Mouse (Mus musculus): ENCODE results near the gene 1700029I15Rik. TPM values are rescaled to one million over a fixed set of nuclear protein-coding genes. Genes with fewer than 3 reads are reported as not detected.

1700029I15Rik gene
- polyA plus RNA-seq (2012): 0.23 and 0.41 TPM in 2 replicates

- TF ChIP-seq TAL1 (IDR thresholded peaks at IDR 0.05; ENCODE audit: low read length) (no peak), GATA1 (IDR thresholded peaks at IDR 0.05; ENCODE audit: low read length) (no peak)
- Histone ChIP-seq H3K4me3 (replicated peaks) (no peak within 1 kb of the TSS), H3K4me1 (ENCODE audit: control insufficient read depth) (peaks cover 15% of the 10 kb centered on the region), H3K27me3 (ENCODE audit: control insufficient read depth) (peaks cover 7% of the 10 kb centered on the region), H3K36me3 (ENCODE audit: control insufficient read depth) (peaks cover 67% of the 10 kb centered on the region), H3K9me3 (ENCODE audit: control insufficient read depth, low read length) (no peaks in the 10 kb centered on the region)
Observed at GRCm38 (mm10) chr2:92381901-92382588, at the start of gene 1700029I15Rik. Gene 1700029I15Rik, plus strand, starts transcription at chr2:92382538.

DNA sequence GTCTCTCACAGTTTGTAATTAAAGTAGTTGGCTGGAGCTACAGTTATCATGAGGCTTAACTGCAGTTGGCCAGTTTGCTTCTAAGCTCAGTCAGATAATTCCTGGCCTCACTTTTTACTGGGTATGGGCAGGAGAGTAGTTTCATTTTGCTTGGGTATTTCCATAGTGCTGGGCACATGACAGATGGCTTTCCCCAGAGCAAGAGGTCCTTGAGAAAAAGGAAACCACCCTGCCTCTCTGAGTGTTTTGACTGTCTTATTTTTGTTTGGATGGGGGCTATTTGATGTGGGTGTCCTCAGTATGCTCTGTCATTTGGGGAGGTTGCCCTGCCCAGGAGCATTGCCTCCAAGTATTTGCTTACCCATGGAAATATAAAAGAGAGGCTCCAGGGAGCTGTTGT, 39.9 kb upstream of the 1700029I15Rik start:
- TF ChIP-seq GATA1 (IDR thresholded peaks at IDR 0.05; ENCODE audit: low read length) (no peak), TAL1 (IDR thresholded peaks at IDR 0.05; ENCODE audit: low read length) (no peak)
- Histone ChIP-seq H3K4me1 (ENCODE audit: control insufficient read depth) (no peaks in the 10 kb centered on the region), H3K36me3 (ENCODE audit: control insufficient read depth) (no peaks in the 10 kb centered on the region), H3K27me3 (ENCODE audit: control insufficient read depth) (no peaks in the 10 kb centered on the region), H3K4me3 (replicated peaks) (no peak overlapping the region), H3K9me3 (ENCODE audit: control insufficient read depth, low read length) (no peaks in the 10 kb centered on the region)

DNA sequence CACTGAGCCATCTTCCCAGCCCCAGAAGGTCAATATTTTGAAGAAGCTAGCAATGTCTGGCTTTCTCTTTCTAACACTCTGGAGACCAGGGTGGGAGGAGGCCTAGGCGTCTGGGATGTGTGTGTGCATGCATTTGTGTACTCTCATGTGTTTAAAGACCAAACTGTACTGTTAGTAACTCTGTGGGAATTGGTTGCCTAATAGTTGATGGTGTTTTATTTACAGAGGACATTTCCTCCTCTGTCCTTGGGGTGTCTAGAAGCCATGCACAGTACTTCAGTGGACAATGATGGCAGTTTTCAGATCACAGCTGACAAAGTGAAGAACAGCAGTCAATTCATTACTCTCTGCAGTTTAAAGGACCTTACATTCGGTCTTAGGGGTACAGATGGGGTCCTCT, 35.1 kb upstream of the 1700029I15Rik start:
- H3K4me3 ChIP-seq (replicated peaks): no peak overlapping the region
- no peaks in the 10 kb centered on the region for H3K27me3 ChIP-seq (ENCODE audit: control insufficient read depth)
- H3K9me3 ChIP-seq (ENCODE audit: control insufficient read depth, low read length): no peaks in the 10 kb centered on the region
- no peaks in the 10 kb centered on the region; the same call in 1 of the 2 replicates for H3K36me3 ChIP-seq (ENCODE audit: control insufficient read depth)
- H3K4me1 ChIP-seq (ENCODE audit: control insufficient read depth): no peaks in the 10 kb centered on the region
- no peak for TF ChIP-seq TAL1 (IDR thresholded peaks at IDR 0.05; ENCODE audit: low read length)
- no peak for TF ChIP-seq GATA1 (IDR thresholded peaks at IDR 0.05; ENCODE audit: low read length)

DNA sequence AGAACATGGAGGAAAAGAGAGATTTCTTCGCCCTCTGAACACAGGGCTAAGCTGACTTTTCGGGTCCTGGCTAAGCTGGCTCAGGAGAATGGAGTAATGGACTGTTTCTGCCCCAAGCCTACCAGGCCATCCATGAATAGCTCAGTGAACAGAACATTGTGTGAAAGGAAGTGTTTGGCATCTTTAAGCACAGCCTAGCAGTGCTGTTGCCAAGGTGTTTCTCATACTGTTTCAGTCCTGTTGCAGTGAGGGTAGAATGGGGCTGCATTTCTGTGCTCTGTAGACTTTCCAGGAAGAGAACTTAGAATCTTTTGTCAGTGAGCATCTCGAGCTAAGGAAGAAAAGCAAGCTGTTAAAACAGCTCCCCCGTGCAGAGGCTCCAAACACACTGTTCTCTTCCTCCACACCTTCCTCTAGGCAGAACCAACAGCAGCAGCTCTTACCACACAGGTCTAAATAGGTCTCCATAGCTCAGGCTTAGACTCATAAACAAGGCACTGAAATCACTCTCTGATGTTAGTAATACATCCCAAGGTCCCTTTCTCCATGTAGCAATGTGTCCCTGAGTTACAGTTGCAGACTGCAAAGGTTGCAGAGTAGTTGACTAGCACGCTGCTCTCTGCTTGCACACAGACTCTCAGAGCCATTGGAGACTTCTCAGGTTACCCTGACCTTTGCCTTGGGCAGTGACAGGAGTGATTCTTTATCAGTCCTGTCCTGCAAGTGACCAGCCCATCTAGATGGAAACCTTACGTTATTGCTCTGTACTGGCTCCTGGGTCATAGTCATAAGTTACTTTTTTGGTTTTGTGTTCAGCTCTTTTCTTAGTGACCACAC, 32.5 kb upstream of the 1700029I15Rik start:
- TF ChIP-seq TAL1 (IDR thresholded peaks at IDR 0.05; ENCODE audit: low read length) (no peak), GATA1 (IDR thresholded peaks at IDR 0.05; ENCODE audit: low read length) (no peak)
- Histone ChIP-seq H3K27me3 (ENCODE audit: control insufficient read depth) (no peaks in the 10 kb centered on the region), H3K4me1 (ENCODE audit: control insufficient read depth) (no peaks in the 10 kb centered on the region), H3K36me3 (ENCODE audit: control insufficient read depth) (no peaks in the 10 kb centered on the region; the same call in 1 of the 2 replicates), H3K9me3 (ENCODE audit: control insufficient read depth, low read length) (no peaks in the 10 kb centered on the region), H3K4me3 (replicated peaks) (no peak overlapping the region)

DNA sequence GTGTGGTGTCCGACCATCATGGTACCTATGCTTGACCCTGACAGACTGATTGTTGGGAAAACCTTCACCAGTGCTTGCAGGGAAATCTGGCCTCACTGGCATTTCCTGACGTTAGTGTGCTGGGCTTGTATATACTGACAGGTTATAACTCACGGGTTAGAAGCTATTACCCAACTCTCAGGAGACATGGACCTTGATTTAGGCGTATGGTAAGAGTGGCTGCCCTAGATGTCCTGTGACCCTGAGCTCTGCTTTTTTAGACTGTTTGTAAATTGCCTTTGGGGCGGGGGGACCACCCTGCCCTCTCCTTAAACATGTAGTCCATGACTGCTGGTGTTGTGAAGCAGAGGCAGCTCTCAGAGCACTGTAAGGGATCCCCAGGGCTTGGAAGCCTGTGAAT, 31.7 kb upstream of the 1700029I15Rik start:
- H3K4me3 ChIP-seq (replicated peaks): no peak overlapping the region
- no peaks in the 10 kb centered on the region for H3K9me3 ChIP-seq (ENCODE audit: control insufficient read depth, low read length)
- H3K27me3 ChIP-seq (ENCODE audit: control insufficient read depth): no peaks in the 10 kb centered on the region
- no peaks in the 10 kb centered on the region for H3K4me1 ChIP-seq (ENCODE audit: control insufficient read depth)
- H3K36me3 ChIP-seq (ENCODE audit: control insufficient read depth): no peaks in the 10 kb centered on the region; the same call in 1 of the 2 replicates
- no peak for TF ChIP-seq GATA1 (IDR thresholded peaks at IDR 0.05; ENCODE audit: low read length)
- no peak for TF ChIP-seq TAL1 (IDR thresholded peaks at IDR 0.05; ENCODE audit: low read length)

DNA sequence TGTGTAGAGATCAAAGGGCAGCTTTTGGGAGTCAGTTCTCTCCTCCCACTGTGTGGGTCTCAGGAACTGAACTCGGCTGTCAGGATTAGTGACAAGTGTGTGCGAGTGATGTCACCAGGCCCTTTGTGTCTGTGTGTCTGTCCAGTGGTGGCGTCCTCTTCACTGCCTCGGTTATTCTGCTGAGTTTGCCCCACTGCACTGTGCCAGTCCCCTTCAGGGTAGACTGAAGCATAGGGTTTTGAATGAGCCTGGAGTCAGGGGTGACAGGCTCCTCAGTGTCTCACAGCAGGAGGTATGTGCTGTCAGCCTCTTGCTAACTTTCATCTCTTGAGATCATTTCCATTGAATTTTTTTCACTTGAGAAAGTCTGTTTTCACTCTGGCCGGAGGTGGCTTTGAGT, 28.9 kb upstream of the 1700029I15Rik start:
- no peaks in the 10 kb centered on the region for H3K27me3 ChIP-seq (ENCODE audit: control insufficient read depth)
- TF ChIP-seq GATA1 (IDR thresholded peaks at IDR 0.05; ENCODE audit: low read length): no peak
- no peak for TF ChIP-seq TAL1 (IDR thresholded peaks at IDR 0.05; ENCODE audit: low read length)
- H3K4me3 ChIP-seq (replicated peaks): no peak overlapping the region
- no peaks in the 10 kb centered on the region for H3K4me1 ChIP-seq (ENCODE audit: control insufficient read depth)
- peaks cover 2% of the 10 kb centered on the region for H3K36me3 ChIP-seq (ENCODE audit: control insufficient read depth)
- no peaks in the 10 kb centered on the region for H3K9me3 ChIP-seq (ENCODE audit: control insufficient read depth, low read length)

DNA sequence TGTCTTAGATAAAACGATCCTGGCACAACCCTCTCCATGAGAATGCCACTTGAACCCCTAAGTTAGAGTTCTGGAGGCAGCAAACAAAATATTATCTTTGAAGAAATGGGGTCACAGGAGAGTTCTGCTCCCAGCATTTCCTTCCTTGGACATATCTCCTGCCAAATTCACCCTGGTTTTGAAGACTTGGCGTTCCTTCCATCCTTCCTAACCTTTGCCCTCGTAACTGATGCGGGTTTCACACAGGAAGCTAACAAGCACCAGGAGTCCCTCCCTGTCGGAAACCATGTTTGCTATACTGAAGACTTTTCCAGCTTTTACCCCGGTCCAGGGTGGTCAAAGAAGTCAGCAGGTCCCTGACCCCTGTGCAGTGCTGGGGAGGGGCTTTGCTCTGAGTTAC, 28.1 kb upstream of the 1700029I15Rik start:
- Histone ChIP-seq H3K4me3 (replicated peaks) (no peak overlapping the region), H3K4me1 (ENCODE audit: control insufficient read depth) (no peaks in the 10 kb centered on the region), H3K27me3 (ENCODE audit: control insufficient read depth) (no peaks in the 10 kb centered on the region), H3K9me3 (ENCODE audit: control insufficient read depth, low read length) (no peaks in the 10 kb centered on the region), H3K36me3 (ENCODE audit: control insufficient read depth) (peaks cover 4% of the 10 kb centered on the region)
- TF ChIP-seq GATA1 (IDR thresholded peaks at IDR 0.05; ENCODE audit: low read length): no peak
- TF ChIP-seq TAL1 (IDR thresholded peaks at IDR 0.05; ENCODE audit: low read length): no peak

DNA sequence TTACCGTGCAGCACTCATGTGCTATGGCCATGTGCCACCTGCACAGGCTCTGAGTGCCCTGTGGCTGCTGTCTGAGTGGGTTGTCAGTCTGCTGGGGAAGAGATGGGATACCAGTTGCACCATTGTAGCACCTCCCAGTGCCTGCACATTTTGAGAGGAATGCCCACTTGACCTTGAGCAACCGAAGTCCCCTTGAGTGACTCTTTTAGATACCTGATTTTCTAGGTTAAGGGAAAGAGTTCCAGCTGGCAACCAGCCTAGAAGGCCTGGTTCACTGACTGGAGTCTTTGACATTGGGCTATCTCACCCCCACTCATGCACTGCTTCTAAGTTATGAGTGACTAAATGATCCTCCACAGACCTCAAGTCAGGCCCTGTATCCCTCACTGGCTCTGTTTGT, 23.0 kb upstream of the 1700029I15Rik start:
- Histone ChIP-seq H3K4me3 (replicated peaks) (no peak overlapping the region), H3K9me3 (ENCODE audit: control insufficient read depth, low read length) (no peaks in the 10 kb centered on the region), H3K4me1 (ENCODE audit: control insufficient read depth) (no peaks in the 10 kb centered on the region), H3K27me3 (ENCODE audit: control insufficient read depth) (no peaks in the 10 kb centered on the region), H3K36me3 (ENCODE audit: control insufficient read depth) (peaks cover 6% of the 10 kb centered on the region)
- no peak for TF ChIP-seq TAL1 (IDR thresholded peaks at IDR 0.05; ENCODE audit: low read length)
- TF ChIP-seq GATA1 (IDR thresholded peaks at IDR 0.05; ENCODE audit: low read length): no peak

- no peak overlapping the region for H3K4me3 ChIP-seq (replicated peaks)
- TF ChIP-seq TAL1 (IDR thresholded peaks at IDR 0.05; ENCODE audit: low read length): no peak
- H3K9me3 ChIP-seq (ENCODE audit: control insufficient read depth, low read length): no peaks in the 10 kb centered on the region
- H3K4me1 ChIP-seq (ENCODE audit: control insufficient read depth): no peaks in the 10 kb centered on the region
- H3K27me3 ChIP-seq (ENCODE audit: control insufficient read depth): no peaks in the 10 kb centered on the region
- peaks cover 7% of the 10 kb centered on the region for H3K36me3 ChIP-seq (ENCODE audit: control insufficient read depth)
Observed at GRCm38 (mm10) chr2:92360186-92360823, 22.0 kb upstream of the 1700029I15Rik start.

Measured in erythroblast, embryonic 14.5 days (primary cell).